Mouse (Mus musculus) brown adipose tissue, adult 24 weeks (tissue): ENCODE results near the gene Slc9a5. TPM values are rescaled to one million over a fixed set of nuclear protein-coding genes. Genes with fewer than 3 reads are reported as not detected.

ENCODE experiments used
- H3K27ac ChIP-seq: fragments of 200-500 bp; replicated peaks from 2 replicates; pipeline ENCODE4 v1.5.1; 2012; ENCODE audit warnings: low read depth, mild to moderate bottlenecking, low read length
- H3K4me1 ChIP-seq: fragments of 200-500 bp; 2 replicates; pipeline ENCODE4 v1.6.1; 2012; ENCODE audit warnings: low read length, mixed read lengths; ENCODE audit not compliant: control insufficient read depth, insufficient read depth, insufficient read length
- H3K4me3 ChIP-seq: fragments of 200-500 bp; 2 replicates; pipeline ENCODE4 v1.5.1; 2012; ENCODE audit warnings: low read depth, mild to moderate bottlenecking, low read length, moderate library complexity; ENCODE audit not compliant: insufficient read depth
- polyA plus RNA-seq: library from polyadenylated mRNA; stranded (reverse); fragments of >200 nt; gene quantifications from 2 replicates; pipeline ENCODE4 v1.2.4, GENCODE M21; 2012; ENCODE audit not compliant: missing spikeins, insufficient read depth, insufficient read length

Slc9a5 gene
- polyA plus RNA-seq, 1 experiment: 0.24 TPM

GRCm38 (mm10) chr8:105356681-105357080 is 8.0 kb downstream of the Slc9a5 start:
- Histone ChIP-seq H3K4me1 (peaks cover 10% of the 10 kb centered on the region; the same call in 1 of the 2 replicates), H3K27ac (no peak overlapping the region), H3K4me3 (no peak overlapping the region)

- Histone ChIP-seq H3K27ac (no peak overlapping the region), H3K4me3 (no peak overlapping the region), H3K4me1 (peaks cover 18% of the 10 kb centered on the region; the same call in 1 of the 2 replicates)
These were observed 10.6 kb downstream of the Slc9a5 start for GRCm38 (mm10) chr8:105359208-105359607.

GRCm38 (mm10) chr8:105359646-105360045 is 11.0 kb downstream of the Slc9a5 start:
- Histone ChIP-seq H3K27ac (no peak overlapping the region), H3K4me1 (peaks cover 15% of the 10 kb centered on the region; the same call in 1 of the 2 replicates), H3K4me3 (no peak overlapping the region)

- peak overlapping the region; percentile 22 for H3K27ac ChIP-seq
- peaks cover 11% of the 10 kb centered on the region; the same call in 1 of the 2 replicates for H3K4me1 ChIP-seq
- no peak overlapping the region for H3K4me3 ChIP-seq
These were observed 13.4 kb downstream of the Slc9a5 start for GRCm38 (mm10) chr8:105361751-105362702.

GRCm38 (mm10) chr8:105367107-105367506 is 18.5 kb downstream of the Slc9a5 start:
- Histone ChIP-seq H3K4me3 (no peak overlapping the region), H3K27ac (no peak overlapping the region), H3K4me1 (peaks cover 6% of the 10 kb centered on the region; the same call in 1 of the 2 replicates)

- H3K4me1 ChIP-seq: no peaks in the 10 kb centered on the region
- no peak overlapping the region for H3K27ac ChIP-seq
- no peak overlapping the region for H3K4me3 ChIP-seq
These were observed 23.8 kb downstream of the Slc9a5 start for GRCm38 (mm10) chr8:105372473-105372872.

- Histone ChIP-seq H3K4me3 (no peak within 1 kb of the TSS), H3K4me1 (no peaks in the 10 kb centered on the region), H3K27ac (no peak within 1 kb of the TSS)
These were observed 24.4 kb downstream of the Slc9a5 start, which contains the start of gene Plekhg4 for GRCm38 (mm10) chr8:105373032-105373431. Plekhg4 (plus strand) TSS chr8:105373274.

GRCm38 (mm10) chr8:105374513-105374966 is 25.9 kb downstream of the Slc9a5 start:
- Histone ChIP-seq H3K4me1 (peaks cover 9% of the 10 kb centered on the region), H3K4me3 (no peak overlapping the region), H3K27ac (no peak overlapping the region)

GRCm38 (mm10) chr8:105378673-105379072 is 30.0 kb downstream of the Slc9a5 start:
- Histone ChIP-seq H3K4me3 (no peak overlapping the region), H3K4me1 (peaks cover 9% of the 10 kb centered on the region), H3K27ac (no peak overlapping the region)

GRCm38 (mm10) chr8:105380308-105380707 is 31.7 kb downstream of the Slc9a5 start:
- peaks cover 9% of the 10 kb centered on the region for H3K4me1 ChIP-seq
- H3K4me3 ChIP-seq: no peak overlapping the region
- H3K27ac ChIP-seq: no peak overlapping the region

- no peak overlapping the region for H3K27ac ChIP-seq
- H3K4me1 ChIP-seq: peaks cover 17% of the 10 kb centered on the region
- H3K4me3 ChIP-seq: no peak overlapping the region
These were observed 35.4 kb downstream of the Slc9a5 start for GRCm38 (mm10) chr8:105384070-105384469.

- peaks cover 25% of the 10 kb centered on the region for H3K4me1 ChIP-seq
- peak overlapping the region; percentile 85; the same call in 1 of the 2 replicates for H3K27ac ChIP-seq
- no peak overlapping the region for H3K4me3 ChIP-seq
These were observed 38.5 kb downstream of the Slc9a5 start for GRCm38 (mm10) chr8:105387151-105387550.

GRCm38 (mm10) chr8:105389096-105389495 is 40.5 kb downstream of the Slc9a5 start:
- H3K4me1 ChIP-seq: peaks cover 25% of the 10 kb centered on the region
- peak overlapping the region; percentile 85 for H3K27ac ChIP-seq
- H3K4me3 ChIP-seq: no peak overlapping the region

- H3K27ac ChIP-seq: no peak overlapping the region
- H3K4me3 ChIP-seq: no peak overlapping the region
- peaks cover 18% of the 10 kb centered on the region for H3K4me1 ChIP-seq
These were observed 44.6 kb downstream of the Slc9a5 start for GRCm38 (mm10) chr8:105393089-105393787.

- Histone ChIP-seq H3K4me1 (peaks cover 12% of the 10 kb centered on the region), H3K27ac (no peak overlapping the region), H3K4me3 (no peak overlapping the region)
These were observed 45.3 kb downstream of the Slc9a5 start for GRCm38 (mm10) chr8:105393915-105394314.
